Mouse (Mus musculus) layer of hippocampus, adult 9-11 months (tissue): ENCODE results near the gene 4930572O03Rik.
"Not testable (repeated sequence)": the region's sequence is repeated elsewhere in the genome, so short reads cannot be mapped to it uniquely, and the experiment has no call there.

ENCODE experiments used
- DNase-seq: peaks from one replicate; pipeline ENCODE4 v3.0.0; 2022

4930572O03Rik gene

DNA sequence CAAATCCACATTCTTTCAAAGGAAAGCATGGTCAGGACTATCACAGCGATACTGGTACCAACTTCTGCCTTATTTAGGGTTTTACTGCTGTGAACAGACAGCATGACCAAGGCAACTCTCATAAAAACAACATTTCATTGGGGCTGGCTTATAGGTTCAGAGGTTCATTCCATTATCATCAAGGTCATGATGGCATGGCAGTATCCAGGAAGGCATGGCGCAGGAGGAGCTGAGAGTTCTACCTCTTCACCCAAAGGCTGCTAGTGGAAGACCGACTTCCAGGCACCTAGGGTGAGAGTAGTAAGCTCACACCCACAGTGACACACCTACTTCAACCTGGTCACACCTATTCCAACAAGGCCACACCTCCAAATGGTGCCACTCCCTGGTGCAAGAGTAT, 40.7 kb downstream of the 4930572O03Rik start:
- not testable (repeated sequence) for DNase-seq

DNA sequence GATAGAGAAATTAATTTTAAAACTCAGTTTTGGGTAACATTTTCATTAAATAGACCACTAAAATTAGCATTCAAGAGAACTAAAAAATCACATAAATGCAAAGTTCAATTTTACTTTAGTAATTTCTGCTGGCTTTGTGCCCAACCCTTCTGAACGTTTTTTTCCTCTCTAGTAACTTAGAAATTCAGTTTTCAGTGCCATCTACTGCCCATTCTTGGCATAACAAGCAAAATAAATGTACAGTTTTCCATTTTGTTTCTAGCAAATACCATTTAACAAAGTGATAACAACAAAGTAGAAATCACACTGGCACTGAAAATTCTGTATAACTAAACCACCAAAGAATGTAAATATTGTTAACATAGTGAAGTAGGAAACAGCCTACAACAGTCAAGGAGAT, 46.2 kb downstream of the 4930572O03Rik start:
- DNase-seq: not testable (repeated sequence)

DNA sequence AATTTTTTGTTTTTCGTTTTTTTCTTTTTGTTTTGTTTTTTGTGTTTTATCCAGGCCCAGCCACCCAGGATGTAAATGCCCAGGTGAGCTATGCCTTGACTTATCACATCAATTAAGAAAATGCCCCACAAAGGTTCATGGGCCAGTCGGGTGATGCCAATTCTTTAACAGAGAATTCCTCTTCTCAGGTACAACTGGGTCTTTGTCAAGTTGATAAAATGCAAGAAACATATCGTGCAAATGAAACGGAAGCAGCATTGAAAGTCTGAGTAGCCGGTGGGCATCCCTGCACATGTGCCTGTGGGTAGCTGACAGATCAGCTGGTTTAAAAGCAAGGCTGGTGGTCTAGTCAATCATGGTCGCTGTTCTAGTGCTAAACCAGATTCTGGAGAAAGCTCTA, 50.2 kb downstream of the 4930572O03Rik start:
- DNase-seq: peak; percentile 10

DNA sequence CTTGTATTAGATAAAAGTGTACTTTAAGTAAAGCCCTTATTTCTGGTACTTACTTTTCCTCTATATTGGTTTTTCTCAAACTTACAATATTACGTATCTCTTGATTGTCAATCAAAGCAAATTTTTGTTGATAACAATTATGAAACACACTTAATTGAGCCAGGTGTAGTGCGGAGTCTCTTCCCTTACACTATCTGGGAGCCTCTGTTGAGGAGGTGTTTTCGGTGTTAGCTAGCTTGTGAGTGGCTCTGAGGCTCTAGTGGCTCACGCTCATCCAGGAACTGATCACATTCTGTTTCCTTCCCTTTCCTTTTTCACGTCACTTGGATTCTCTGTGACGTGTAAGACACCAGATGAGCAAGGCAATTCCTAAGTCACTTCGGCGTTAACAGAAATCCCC, 53.3 kb downstream of the 4930572O03Rik start:
- DNase-seq: not testable (repeated sequence)

DNA sequence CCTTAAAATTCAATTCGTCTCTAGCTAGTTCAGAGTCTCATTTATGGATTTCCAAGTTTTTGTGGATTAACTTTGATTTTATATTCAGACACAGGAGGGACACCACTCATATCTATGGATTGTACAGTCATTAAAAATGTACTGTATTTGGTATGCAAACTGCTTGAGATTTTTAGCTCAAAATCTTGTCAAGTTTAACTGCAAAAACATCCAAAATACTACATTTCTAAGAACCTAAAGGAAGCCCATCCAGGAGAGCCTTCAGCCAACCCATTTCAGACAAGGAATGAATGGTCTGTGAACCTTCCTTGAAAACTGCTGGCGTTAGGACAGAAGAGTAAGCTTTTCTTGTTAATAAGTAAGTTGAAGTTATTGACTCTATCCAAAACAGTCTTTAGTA, 53.9 kb downstream of the 4930572O03Rik start:
- not testable (repeated sequence) for DNase-seq

DNA sequence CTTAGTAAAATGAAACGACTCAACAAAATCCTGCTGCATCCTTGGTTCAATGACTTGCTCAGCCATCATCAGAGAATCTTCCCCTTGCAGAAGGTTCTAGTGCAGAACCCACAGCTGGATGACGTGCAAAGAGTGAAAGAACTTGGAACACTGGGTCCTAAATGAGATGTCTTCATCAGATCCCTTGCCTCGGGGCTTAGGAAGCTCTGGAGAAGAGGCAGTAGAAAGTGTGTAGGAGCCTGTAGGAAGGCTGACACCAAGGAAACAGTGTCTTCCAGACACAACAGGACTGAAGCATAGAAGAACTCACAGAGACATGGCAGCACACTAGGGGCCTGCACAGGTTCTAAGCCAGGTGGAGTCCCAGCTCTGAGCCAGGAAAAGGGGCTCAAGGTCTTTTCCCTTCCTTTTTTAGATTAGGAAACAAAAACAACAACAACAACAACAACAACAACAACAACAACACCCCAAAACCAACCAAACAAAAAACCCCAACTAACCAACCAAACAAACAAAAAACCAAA, 54.4 kb downstream of the 4930572O03Rik start:
- DNase-seq: not testable (repeated sequence)
